ENCODE assay signal across 8 mouse cellular contexts in genomic region chr9:78442237-78442578, GRCm38 (mm10). TPM values are rescaled to one million over a fixed set of nuclear protein-coding genes. Genes with fewer than 3 reads are reported as not detected.
DNase-seq lines count a peak whose midpoint lies in the region; ATAC-seq and TF ChIP-seq lines count a peak whose summit lies in the region.

No protein-coding gene starts in this region.

- peaks cover 4% of the 10 kb centered on the region for H3K36me3 ChIP-seq in megakaryocyte, embryonic 14.5 days (replicated peaks; ENCODE audit: low read length)
- H3K36me3 ChIP-seq in limb, embryonic 14.5 days (ENCODE audit: control insufficient read depth, insufficient read depth, low read length): no peaks in the 10 kb centered on the region
- H3K36me3 ChIP-seq in stomach, embryonic 14.5 days (ENCODE audit: control insufficient read depth, insufficient read depth, low read length): no peaks in the 10 kb centered on the region

- WGBS in limb, embryonic 14.5 days: 3% methylated on average over 9 of the region's 9 CpGs
- 6% methylated on average over 9 of the region's 9 CpGs for WGBS in stomach, embryonic 14.5 days

- H3K4me2 ChIP-seq in limb, embryonic 14.5 days (replicated peaks; ENCODE audit: low read depth, low read length, severe bottlenecking): peak overlapping the region; percentile 84
- peak overlapping the region; percentile 87 for H3K4me2 ChIP-seq in stomach, embryonic 14.5 days (replicated peaks; ENCODE audit: low read depth, low read length)

- peaks cover 47% of the 10 kb centered on the region for H3K4me1 ChIP-seq in megakaryocyte, embryonic 14.5 days
- H3K4me1 ChIP-seq in limb, embryonic 14.5 days (ENCODE audit: control insufficient read depth, insufficient read depth, low read length): peaks cover 9% of the 10 kb centered on the region; the same call in 1 of the 2 replicates
- H3K4me1 ChIP-seq in stomach, embryonic 14.5 days (ENCODE audit: control insufficient read depth, insufficient read depth, low read length): peaks cover 2% of the 10 kb centered on the region; the same call in 1 of the 2 replicates

- H3K9me3 ChIP-seq in megakaryocyte, embryonic 14.5 days: no peaks in the 10 kb centered on the region
- H3K9me3 ChIP-seq in limb, embryonic 14.5 days (ENCODE audit: control insufficient read depth, low read length): no peaks in the 10 kb centered on the region
- H3K9me3 ChIP-seq in stomach, embryonic 14.5 days (ENCODE audit: control insufficient read depth, low read depth, low read length): no peaks in the 10 kb centered on the region

- peak overlapping the region; percentile 96 for H3K4me3 ChIP-seq in megakaryocyte, embryonic 14.5 days (replicated peaks)
- peak overlapping the region; percentile 56 for H3K4me3 ChIP-seq in limb, embryonic 14.5 days (replicated peaks; ENCODE audit: low read length)
- H3K4me3 ChIP-seq in stomach, embryonic 14.5 days (ENCODE audit: low read depth, low read length): peak overlapping the region; percentile 54

- H3K27me3 ChIP-seq in megakaryocyte, embryonic 14.5 days (replicated peaks): peaks cover 12% of the 10 kb centered on the region
- peaks cover 55% of the 10 kb centered on the region for H3K27me3 ChIP-seq in limb, embryonic 14.5 days (ENCODE audit: control insufficient read depth, insufficient read depth, low read length)
- H3K27me3 ChIP-seq in stomach, embryonic 14.5 days (ENCODE audit: control insufficient read depth, insufficient read depth, low read length): peaks cover 22% of the 10 kb centered on the region; the same call in 1 of the 2 replicates

- H3K9ac ChIP-seq in limb, embryonic 14.5 days (ENCODE audit: low read depth, low read length, severe bottlenecking): peak overlapping the region; percentile 67
- H3K9ac ChIP-seq in stomach, embryonic 14.5 days (replicated peaks; ENCODE audit: low read depth, low read length): peak overlapping the region; percentile 45; the same call in 1 of the 2 replicates

- TF ChIP-seq POLR2A in limb, embryonic 14.5 days (IDR thresholded peaks at IDR 0.05; ENCODE audit: borderline replicate concordance, extremely low read depth, insufficient read depth, insufficient read length): no peak

- no peak for ATAC-seq in megakaryocyte, adult 5-6 weeks (ENCODE audit: poor library complexity, severe bottlenecking)
- ATAC-seq in erythroid progenitor cell, adult 5-6 weeks (replicated peaks; ENCODE audit: low FRiP score, poor library complexity, severe bottlenecking): 0 out of 2 replicates have a peak, but pooled peaks have one; percentile 33
- ATAC-seq in limb, embryonic 14.5 days (ENCODE audit: low FRiP score, low read depth): no peak
- ATAC-seq in stomach, embryonic 14.5 days (ENCODE audit: insufficient number of reproducible peaks, insufficient read depth, low FRiP score, low read depth): peak; percentile 38; the same call in 1 of the 2 replicates

- no peak for DNase-seq in limb, embryonic 14.5 days (ENCODE audit: low spot score)
- no peak for DNase-seq in adrenal gland, adult 18-20 months (ENCODE audit: low spot score in 2 of 2)
- DNase-seq in spleen, adult 12 weeks (ENCODE audit: low spot score): no peak
- DNase-seq in cerebellum, postnatal 14 days: no peak

- no peak overlapping the region for H3K27ac ChIP-seq in limb, embryonic 14.5 days (replicated peaks; ENCODE audit: low read depth, low read length)
- H3K27ac ChIP-seq in stomach, embryonic 14.5 days (ENCODE audit: low read length): no peak overlapping the region

RNA-seq across cellular contexts. Expression of gene Cgas, which starts 0.8 kb away (rescaled TPM):
- 2.0 and 2.8 TPM in 2 replicates for polyA plus RNA-seq in megakaryocyte, embryonic 14.5 days (2012; ENCODE audit: insufficient read depth, low replicate concordance)
- 18.4 and 21.4 TPM in 2 replicates for total RNA-seq in megakaryocyte, adult 5-6 weeks (2015)
- total RNA-seq in megakaryocyte, adult 5-6 weeks (2017): 12.1 and 14.5 TPM in 2 replicates
- 2.5 and 3.6 TPM in 2 replicates for total RNA-seq in erythroid progenitor cell, adult 5-6 weeks (2015; ENCODE audit: low replicate concordance)
- total RNA-seq in erythroid progenitor cell, adult 5-6 weeks (2017; ENCODE audit: low replicate concordance): 1.1 and 4.0 TPM in 2 replicates
- polyA plus RNA-seq in limb, embryonic 14.5 days (2012; rRNA removed): 3.9 and 4.3 TPM in 2 replicates
- polyA plus RNA-seq in limb, embryonic 14.5 days (2014; fragmentation: Nextera tagmentation; extraction: Ambion mirVana): 2.4 and 2.8 TPM in 2 replicates
- polyA plus RNA-seq in stomach, embryonic 14.5 days (2014; fragmentation: Nextera tagmentation; extraction: Ambion mirVana): 2.7 and 3.3 TPM in 2 replicates
- under 1 TPM; 0.66 to 0.90 TPM for total RNA-seq in adrenal gland, adult 18-20 months (2021)

RNA-seq across cellular contexts. Expression of gene Mto1, which starts 5.8 kb away (rescaled TPM):
- 5.6 and 19.5 TPM in 2 replicates for polyA plus RNA-seq in megakaryocyte, embryonic 14.5 days (2012; ENCODE audit: insufficient read depth, low replicate concordance)
- total RNA-seq in megakaryocyte, adult 5-6 weeks (2015): 21.1 and 22.3 TPM in 2 replicates
- 26.4 and 28.9 TPM in 2 replicates for total RNA-seq in megakaryocyte, adult 5-6 weeks (2017)
- 10.5 and 78.6 TPM in 2 replicates for total RNA-seq in erythroid progenitor cell, adult 5-6 weeks (2015; ENCODE audit: low replicate concordance)
- total RNA-seq in erythroid progenitor cell, adult 5-6 weeks (2017; ENCODE audit: low replicate concordance): 28.7 and 34.8 TPM in 2 replicates
- 19.2 and 20.3 TPM in 2 replicates for polyA plus RNA-seq in limb, embryonic 14.5 days (2012; rRNA removed)
- 22.7 and 23.3 TPM in 2 replicates for polyA plus RNA-seq in limb, embryonic 14.5 days (2014; fragmentation: Nextera tagmentation; extraction: Ambion mirVana)
- 24.6 and 27.1 TPM in 2 replicates for polyA plus RNA-seq in stomach, embryonic 14.5 days (2014; fragmentation: Nextera tagmentation; extraction: Ambion mirVana)
- 10 to 100 TPM; 27.2 to 29.2 TPM for total RNA-seq in adrenal gland, adult 18-20 months (2021)

RNA-seq across cellular contexts. Expression of gene Gm17324, which starts 6.4 kb away (rescaled TPM):
- polyA plus RNA-seq in megakaryocyte, embryonic 14.5 days (2012; ENCODE audit: insufficient read depth, low replicate concordance): 0.54 TPM in 1 of 2 replicates, not detected in the other
- total RNA-seq in megakaryocyte, adult 5-6 weeks (2015): not detected in 2 replicates
- total RNA-seq in megakaryocyte, adult 5-6 weeks (2017): not detected in 2 replicates
- total RNA-seq in erythroid progenitor cell, adult 5-6 weeks (2015; ENCODE audit: low replicate concordance): not detected in 2 replicates
- 2.7 TPM in 1 of 2 replicates, not detected in the other for total RNA-seq in erythroid progenitor cell, adult 5-6 weeks (2017; ENCODE audit: low replicate concordance)
- 0.15 and 0.18 TPM in 2 replicates for polyA plus RNA-seq in limb, embryonic 14.5 days (2012; rRNA removed)
- polyA plus RNA-seq in limb, embryonic 14.5 days (2014; fragmentation: Nextera tagmentation; extraction: Ambion mirVana): 0.39 and 0.83 TPM in 2 replicates
- polyA plus RNA-seq in stomach, embryonic 14.5 days (2014; fragmentation: Nextera tagmentation; extraction: Ambion mirVana): 0.80 and 0.90 TPM in 2 replicates
- total RNA-seq in adrenal gland, adult 18-20 months (2021): not detected

RNA-seq across cellular contexts. Expression of gene Ddx43, which starts 46.6 kb away (rescaled TPM):
- polyA plus RNA-seq in megakaryocyte, embryonic 14.5 days (2012; ENCODE audit: insufficient read depth, low replicate concordance): 0.07 TPM in 1 of 2 replicates, not detected in the other
- 0.39 TPM in 1 of 2 replicates, not detected in the other for total RNA-seq in megakaryocyte, adult 5-6 weeks (2015)
- total RNA-seq in megakaryocyte, adult 5-6 weeks (2017): 0.08 TPM in 1 of 2 replicates, not detected in the other
- total RNA-seq in erythroid progenitor cell, adult 5-6 weeks (2015; ENCODE audit: low replicate concordance): 0.84 TPM in 1 of 2 replicates, not detected in the other
- total RNA-seq in erythroid progenitor cell, adult 5-6 weeks (2017; ENCODE audit: low replicate concordance): not detected in 2 replicates
- polyA plus RNA-seq in limb, embryonic 14.5 days (2012; rRNA removed): 0.72 and 1.0 TPM in 2 replicates
- 0.26 and 0.43 TPM in 2 replicates for polyA plus RNA-seq in limb, embryonic 14.5 days (2014; fragmentation: Nextera tagmentation; extraction: Ambion mirVana)
- polyA plus RNA-seq in stomach, embryonic 14.5 days (2014; fragmentation: Nextera tagmentation; extraction: Ambion mirVana): 0.29 and 0.51 TPM in 2 replicates
- total RNA-seq in adrenal gland, adult 18-20 months (2021): not detected

RNA-seq across cellular contexts. Expression of gene Eef1a1, which starts 46.7 kb away (rescaled TPM):
- 154 and 597 TPM in 2 replicates for polyA plus RNA-seq in megakaryocyte, embryonic 14.5 days (2012; ENCODE audit: insufficient read depth, low replicate concordance)
- 11,658 and 12,645 TPM in 2 replicates for total RNA-seq in megakaryocyte, adult 5-6 weeks (2015)
- 9,740 and 9,937 TPM in 2 replicates for total RNA-seq in megakaryocyte, adult 5-6 weeks (2017)
- 4,196 and 4,552 TPM in 2 replicates for total RNA-seq in erythroid progenitor cell, adult 5-6 weeks (2015; ENCODE audit: low replicate concordance)
- total RNA-seq in erythroid progenitor cell, adult 5-6 weeks (2017; ENCODE audit: low replicate concordance): 1,708 and 2,374 TPM in 2 replicates
- 7,521 and 9,083 TPM in 2 replicates for polyA plus RNA-seq in limb, embryonic 14.5 days (2012; rRNA removed)
- 6,070 and 6,314 TPM in 2 replicates for polyA plus RNA-seq in limb, embryonic 14.5 days (2014; fragmentation: Nextera tagmentation; extraction: Ambion mirVana)
- polyA plus RNA-seq in stomach, embryonic 14.5 days (2014; fragmentation: Nextera tagmentation; extraction: Ambion mirVana): 5,753 and 5,798 TPM in 2 replicates
- 1,000 to 10,000 TPM; 6,346 to 6,879 TPM for total RNA-seq in adrenal gland, adult 18-20 months (2021)

Comparison
In these comparisons a context has a peak if more than half of its experiments do, and no peak if none do; other contexts are left out.
1. ATAC-seq: peak in erythroid progenitor cell, adult 5-6 weeks (single experiment) and stomach, embryonic 14.5 days (single experiment); none in megakaryocyte, adult 5-6 weeks (single experiment) and limb, embryonic 14.5 days (single experiment).
2. Peak in every context shown above with its lines, with median percentiles within 50 percentile points of each other: H3K4me3 ChIP-seq.